Mouse (Mus musculus): ENCODE data around the gene Daam1.

Daam1 gene

DNA sequence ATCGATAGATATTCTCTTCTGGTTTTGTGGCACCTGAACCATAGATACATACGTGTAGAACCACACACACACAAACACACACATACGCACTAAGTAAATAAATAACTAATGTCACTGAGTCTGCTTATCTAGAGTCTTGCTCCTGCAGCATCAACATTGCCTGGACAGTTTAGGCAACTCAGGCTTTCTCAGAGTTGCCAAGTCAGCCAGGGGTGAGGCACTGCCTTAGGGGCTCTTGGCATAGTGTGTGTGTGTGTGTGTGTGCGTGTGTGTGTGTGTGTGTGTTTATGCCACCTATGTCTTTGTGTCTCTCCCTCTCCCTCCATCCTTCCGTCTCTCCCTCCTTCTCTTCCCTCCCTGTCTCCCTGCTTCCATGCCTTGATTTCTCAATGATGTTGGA lies 110.4 kb downstream of the Daam1 start:
- no peak for DNase-seq

DNA sequence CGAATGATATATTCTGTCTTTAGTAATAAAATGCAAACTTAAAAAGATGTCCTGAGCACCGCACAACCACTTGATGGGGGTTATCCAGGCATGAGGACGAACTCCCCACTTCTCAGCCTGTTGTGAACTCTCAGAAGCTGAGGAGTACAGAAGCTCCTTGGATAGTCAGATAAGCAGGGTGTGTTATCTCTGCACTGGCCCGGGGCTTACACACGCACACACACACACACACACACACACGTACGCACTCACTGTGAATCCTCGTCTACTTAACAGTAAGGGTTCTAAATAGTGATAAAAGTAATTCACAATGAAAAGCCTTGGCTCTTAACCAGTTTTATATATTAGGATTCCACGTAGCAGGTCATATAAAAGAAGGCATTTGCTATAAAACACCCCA lies 112.2 kb downstream of the Daam1 start:
- no peak for DNase-seq

DNA sequence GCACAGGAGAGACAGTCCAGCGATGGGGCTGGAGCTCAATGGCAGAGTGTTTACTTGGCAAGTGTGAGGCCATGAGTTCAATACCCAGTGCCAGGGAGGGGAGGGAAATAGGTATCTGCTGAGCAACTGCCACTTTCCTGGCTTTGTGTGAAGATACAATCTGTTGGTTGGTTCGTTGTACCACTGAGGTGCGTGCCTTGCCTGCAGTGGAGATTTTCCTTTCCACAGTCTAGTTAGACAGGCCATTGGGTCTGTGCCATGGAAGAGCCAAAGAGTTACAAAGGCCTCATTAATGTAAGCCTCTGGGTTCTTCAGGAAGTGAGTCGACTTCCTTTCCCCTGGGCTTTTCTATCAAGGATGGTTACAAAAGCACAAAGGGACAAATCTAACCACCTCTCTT lies 112.8 kb downstream of the Daam1 start:
- no peak for DNase-seq

DNA sequence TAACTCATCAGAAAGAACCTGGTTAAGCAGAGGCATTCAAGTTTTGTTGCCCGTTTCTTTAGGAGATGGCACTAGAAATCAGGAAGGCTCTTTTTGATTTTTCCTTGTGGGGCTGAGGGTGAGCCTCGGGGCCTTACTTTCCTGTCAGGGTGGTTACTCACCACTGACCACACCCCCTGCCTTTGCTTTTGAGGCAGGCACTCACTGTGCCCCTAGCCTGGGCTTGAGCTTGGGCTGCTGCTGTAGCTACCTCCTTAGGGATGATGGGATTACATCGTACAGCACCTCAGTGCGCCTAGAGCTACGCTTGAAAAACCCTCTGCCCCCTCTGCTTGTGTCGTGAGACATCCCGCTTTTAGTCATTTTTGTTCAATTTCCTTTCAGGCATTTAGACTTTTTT lies 115.0 kb downstream of the Daam1 start:
- DNase-seq: no peak

GRCm38 (mm10) chr12:71946448-71946847 lies 115.6 kb downstream of the Daam1 start:
- no peak for DNase-seq

DNA sequence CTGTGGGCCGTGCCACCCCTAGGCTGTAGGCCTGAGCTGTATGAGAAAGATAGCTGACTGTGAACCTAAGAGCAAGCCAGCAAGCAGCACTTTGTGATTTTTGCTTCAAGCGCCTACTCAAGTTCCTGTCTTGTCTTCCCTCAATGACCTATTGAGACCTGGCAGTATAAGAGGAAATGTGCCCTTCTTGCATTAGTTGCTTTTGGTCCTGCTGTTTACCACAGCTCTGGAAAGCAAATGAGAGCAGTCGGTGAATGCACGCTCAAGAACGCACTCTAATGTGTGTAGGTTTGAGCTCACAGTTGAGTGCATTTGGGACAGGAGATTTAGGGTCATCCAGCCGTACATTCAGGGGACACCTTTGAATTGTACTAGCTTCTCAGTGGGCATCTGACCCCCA lies 118.1 kb downstream of the Daam1 start:
- no peak for DNase-seq

DNA sequence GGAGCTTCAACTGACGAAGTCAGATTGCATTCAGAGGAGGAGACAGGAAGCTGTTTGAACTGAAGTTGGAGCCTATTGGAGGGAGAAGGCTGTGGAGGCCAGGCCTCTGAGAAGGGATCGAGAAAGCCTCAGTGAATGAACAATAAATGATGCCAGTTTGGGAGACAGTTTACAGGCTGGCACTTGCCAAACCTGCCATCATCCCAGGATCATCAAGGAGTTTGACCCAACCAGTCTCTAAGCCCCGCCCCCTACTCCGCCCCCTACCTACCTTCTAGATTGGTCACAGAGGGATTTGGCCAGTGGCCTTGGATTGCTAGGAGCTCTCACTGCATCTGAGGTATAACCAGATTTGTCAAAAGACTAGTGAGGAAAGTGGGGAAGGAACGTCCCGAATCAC lies 118.7 kb downstream of the Daam1 start:
- DNase-seq: no peak

GRCm38 (mm10) chr12:71950095-71950877 lies 119.4 kb downstream of the Daam1 start:
- DNase-seq: no peak

DNA sequence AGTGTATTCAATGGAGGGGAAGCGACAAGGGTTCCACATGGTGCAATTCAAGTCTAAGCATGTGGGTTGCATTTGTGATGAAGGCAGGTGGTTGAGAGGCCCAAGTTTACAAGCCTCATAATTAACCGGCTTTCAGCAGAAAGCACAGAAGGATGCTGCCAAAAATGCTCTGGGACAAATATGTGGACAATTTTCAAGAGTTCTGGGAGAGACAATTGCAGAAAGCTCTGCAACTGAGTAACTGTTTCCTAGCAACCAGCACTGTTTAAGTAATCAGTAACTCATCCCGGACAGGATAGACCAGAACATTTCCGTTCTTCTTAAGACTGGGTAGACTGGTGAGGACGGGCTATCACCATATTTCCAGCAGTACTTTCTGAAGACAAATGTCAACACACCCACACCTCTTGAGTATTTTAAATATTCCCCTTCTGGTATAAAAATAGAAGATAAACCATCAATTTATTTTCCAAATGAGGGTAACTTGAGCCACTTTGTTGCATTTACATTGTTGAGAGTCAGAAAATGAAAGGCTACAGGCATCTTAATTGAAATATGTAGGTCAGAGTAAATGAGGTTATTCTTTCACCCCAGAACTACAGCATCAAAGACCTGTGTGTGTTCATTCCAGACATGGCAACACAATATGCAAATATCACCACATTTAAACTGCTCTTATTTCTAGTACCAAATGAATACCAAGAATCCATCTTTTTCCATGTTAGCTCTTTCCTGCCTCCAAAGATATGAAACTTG lies 123.5 kb downstream of the Daam1 start:
- peak; percentile 63 for DNase-seq

- no peak for DNase-seq
Measured at GRCm38 (mm10) chr12:71956980-71957379, 126.1 kb downstream of the Daam1 start.

DNA sequence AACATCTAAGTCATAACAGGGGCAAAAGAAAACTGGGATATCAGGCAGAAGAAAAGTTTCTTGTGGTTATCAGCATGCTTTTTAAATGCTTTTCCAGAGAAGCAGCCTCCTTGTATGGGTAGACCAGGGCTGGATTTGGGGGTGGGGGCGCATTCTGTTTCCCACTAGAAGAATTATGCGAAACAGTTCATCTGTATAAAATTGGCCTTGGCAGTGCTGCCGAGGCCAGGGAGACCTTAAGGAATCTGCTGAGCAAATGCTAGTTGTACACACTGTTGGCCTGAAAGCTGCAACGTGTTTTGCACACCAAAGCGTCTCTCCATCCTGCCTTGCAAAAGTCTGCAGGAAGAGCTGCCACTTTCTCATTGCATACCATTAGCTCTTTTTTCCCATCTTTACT lies 126.6 kb downstream of the Daam1 start:
- no peak for DNase-seq

- no peak for DNase-seq
Measured at GRCm38 (mm10) chr12:71959351-71959991, 128.6 kb downstream of the Daam1 start.

GRCm38 (mm10) chr12:71961671-71962070 lies 130.8 kb downstream of the Daam1 start:
- DNase-seq: no peak

GRCm38 (mm10) chr12:71962616-71963015 lies 131.7 kb downstream of the Daam1 start:
- DNase-seq: no peak

DNA sequence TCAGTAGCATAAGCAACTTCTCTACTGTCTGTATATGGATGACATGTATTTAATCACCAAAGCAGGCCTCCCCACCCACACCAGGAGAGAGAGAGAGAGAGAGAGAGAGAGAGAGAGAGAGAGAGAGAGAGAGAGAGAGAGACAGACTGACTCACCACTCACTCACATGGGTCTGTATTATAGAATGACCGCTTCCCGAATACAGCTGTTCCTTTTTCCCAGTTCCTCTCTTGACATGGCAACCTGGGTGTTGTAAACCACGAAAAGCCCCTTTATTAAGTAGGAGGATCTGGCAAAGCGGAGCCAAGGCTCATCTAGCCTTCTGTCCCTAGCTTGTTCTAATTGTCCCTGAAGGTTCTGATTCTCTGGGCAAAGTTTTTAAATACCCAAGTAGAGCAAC lies 137.7 kb downstream of the Daam1 start:
- DNase-seq: no peak

DNA sequence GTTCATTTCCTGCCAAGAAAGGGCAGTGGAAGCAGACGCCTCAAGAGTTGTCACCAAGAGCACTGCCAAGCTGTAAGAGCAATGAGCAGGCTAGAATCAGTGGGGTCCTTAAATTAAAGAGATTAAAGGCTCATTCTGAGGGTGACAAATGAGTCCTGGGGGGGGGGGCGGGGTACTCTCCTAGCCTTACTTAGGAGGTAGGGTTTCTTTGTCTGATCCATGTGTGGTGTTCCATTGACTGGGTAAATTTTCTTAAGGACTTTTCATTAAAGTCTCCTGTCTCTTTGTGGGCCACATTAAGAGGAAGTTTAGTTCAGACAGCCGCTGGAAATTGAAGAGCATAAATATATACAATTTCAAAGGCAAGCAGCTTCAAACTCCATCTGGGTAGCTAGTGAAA lies 138.1 kb downstream of the Daam1 start:
- no peak for DNase-seq

GRCm38 (mm10) chr12:71969439-71969838 lies 138.6 kb downstream of the Daam1 start:
- no peak for DNase-seq

- no peak for DNase-seq
Measured at GRCm38 (mm10) chr12:71969941-71970629, 139.2 kb downstream of the Daam1 start.

- DNase-seq: peak; percentile 39
Measured at GRCm38 (mm10) chr12:71970791-71971654, 140.1 kb downstream of the Daam1 start.

- no peak for DNase-seq
Measured at GRCm38 (mm10) chr12:71972126-71972525, 141.2 kb downstream of the Daam1 start.

DNA sequence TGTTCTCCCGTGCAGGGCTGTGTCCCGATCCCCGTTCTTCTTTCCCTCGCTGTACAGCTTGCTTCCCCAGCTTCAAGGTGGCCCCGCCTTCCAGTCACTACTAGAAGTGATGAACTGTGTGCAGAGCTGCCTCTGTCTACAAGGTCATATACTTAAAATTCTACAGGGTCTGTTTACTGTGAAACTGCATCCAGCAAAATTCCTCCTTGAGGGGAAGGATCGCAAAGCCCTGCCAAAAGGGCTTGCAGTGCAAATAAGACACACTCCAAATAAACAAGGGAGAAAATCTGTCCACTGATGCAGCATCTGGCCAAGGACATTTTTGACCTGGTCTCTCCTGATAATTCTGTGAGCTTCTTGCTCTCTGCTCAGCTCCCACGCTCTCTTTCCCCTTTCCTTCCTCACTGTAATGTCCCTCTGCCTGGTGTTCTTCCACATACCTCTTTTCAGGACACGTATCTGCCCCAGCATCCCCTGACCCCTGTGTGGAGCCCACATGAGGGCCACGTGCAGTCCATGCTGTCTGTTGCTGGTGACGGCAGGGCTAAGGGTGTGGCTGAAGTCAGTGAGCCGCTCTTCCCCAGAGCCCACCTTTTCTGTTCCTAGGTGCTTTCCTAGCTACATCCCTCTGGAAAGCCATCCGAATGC lies 141.9 kb downstream of the Daam1 start:
- DNase-seq: peak; percentile 57

DNA sequence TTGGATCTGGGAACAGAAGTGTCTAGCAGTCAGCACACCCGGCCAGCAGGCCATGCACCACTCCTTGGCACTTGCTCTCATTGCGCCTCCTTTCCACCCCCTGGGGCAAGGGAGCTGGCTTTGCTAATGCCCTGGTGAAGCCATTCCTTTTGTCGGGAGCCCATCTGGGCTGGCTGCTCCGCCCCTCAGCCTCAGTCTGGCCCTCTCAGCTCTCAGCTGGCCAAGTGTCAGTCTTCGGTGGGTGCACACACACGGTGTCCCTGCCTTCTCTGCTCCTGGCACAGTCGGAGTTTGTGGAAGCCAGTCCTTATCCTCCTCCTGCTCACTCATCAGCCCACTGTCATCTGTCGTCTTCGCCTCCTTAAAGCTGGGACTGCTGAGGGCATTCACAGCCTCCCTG lies 142.7 kb downstream of the Daam1 start:
- no peak for DNase-seq

All from kidney, adult 9 months (tissue).